Mouse (Mus musculus) bone marrow macrophage, adult 2 months (primary cell): ENCODE measurements around the gene Ksr1. TPM values are rescaled to one million over a fixed set of nuclear protein-coding genes. Genes with fewer than 3 reads are reported as not detected.

Source experiments
- H3K27ac ChIP-seq: 2 replicates; pipeline ENCODE4 v1.5.1; 2012; ENCODE audit warnings: low read depth, low read length; ENCODE audit not compliant: insufficient read depth
- H3K4me1 ChIP-seq: 2 replicates; pipeline ENCODE4 v1.6.1; 2012; ENCODE audit warnings: low read length; ENCODE audit not compliant: control insufficient read depth, insufficient read depth
- H3K4me3 ChIP-seq: 2 replicates; pipeline ENCODE4 v1.5.1; 2012; ENCODE audit warnings: mild to moderate bottlenecking, low read length, moderate library complexity; ENCODE audit not compliant: insufficient read depth
- CTCF ChIP-seq: IDR thresholded peaks from 2 replicates; pipeline ENCODE4 v1.5.1; 2012; ENCODE audit warnings: low read depth, mild to moderate bottlenecking, low read length, moderate library complexity
- POLR2A ChIP-seq: IDR thresholded peaks from 2 replicates; pipeline ENCODE4 v1.6.1; 2012; ENCODE audit warnings: mild to moderate bottlenecking, low read depth, low read length, borderline replicate concordance
- polyA plus RNA-seq: library from polyadenylated mRNA; stranded (reverse); fragments of >200 nt; gene quantifications from 2 replicates; pipeline ENCODE4 v1.2.4, GENCODE M21; 2012; ENCODE audit not compliant: missing spikeins, insufficient read depth, insufficient read length

The Ksr1 gene
- polyA plus RNA-seq, 1 experiment, result 6.0 TPM

DNA sequence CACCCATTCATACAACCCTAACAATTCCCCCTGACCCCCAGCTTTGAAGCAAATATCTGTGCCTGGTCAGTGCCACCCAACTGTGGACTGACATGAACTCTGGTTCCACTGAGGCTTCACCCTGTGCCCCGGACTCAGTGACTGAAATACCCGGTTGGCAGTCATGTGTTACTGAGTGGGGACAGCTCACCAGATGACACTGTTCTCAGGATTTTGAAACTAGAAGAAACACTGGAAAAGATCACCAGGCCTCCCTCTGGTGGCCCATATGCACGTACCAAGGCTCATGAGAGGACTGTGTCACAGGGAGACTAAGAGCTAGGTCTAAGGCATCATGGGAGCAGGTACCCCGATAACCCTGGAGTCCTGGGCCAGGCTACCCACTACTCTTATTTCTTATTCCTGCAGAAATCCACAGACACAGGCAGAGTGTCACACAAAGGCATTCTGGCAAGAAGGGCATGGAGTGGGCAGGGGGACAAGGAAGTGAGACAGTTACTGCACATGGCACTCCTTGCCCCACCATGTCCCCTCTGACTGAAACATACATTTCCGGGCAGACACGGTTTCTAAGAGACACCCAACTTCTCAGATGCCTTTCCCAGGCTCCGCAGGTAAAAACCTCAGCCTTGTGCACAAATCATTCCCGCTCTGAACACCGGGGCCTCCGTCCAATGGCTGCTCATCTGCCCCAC lies 34.2 kb downstream of the Ksr1 start:
- TF ChIP-seq CTCF (no peak; the same call in 1 of the 2 replicates), POLR2A (no peak)
- Histone ChIP-seq H3K4me1 (peaks cover 12% of the 10 kb centered on the region; the same call in 1 of the 2 replicates), H3K4me3 (no peak overlapping the region), H3K27ac (no peak overlapping the region)

DNA sequence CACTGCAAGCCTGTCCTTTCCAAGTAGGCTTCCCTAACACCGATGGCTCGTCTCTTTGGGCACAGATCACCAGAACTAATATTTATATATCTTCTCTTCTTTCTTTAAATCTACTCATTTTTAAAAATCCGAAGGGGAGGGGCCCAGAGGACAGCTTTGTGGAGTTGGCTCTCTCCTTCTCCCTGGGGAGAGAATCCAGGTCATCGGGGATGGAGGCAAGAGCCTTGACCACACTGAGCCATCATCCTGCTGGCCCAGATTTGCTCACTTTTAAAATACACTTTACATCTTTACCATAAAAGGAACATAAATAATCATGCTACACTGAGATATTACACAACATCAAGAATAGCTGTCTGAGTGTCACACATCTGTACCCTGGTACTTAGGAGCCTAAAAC lies 35.8 kb downstream of the Ksr1 start:
- Histone ChIP-seq H3K27ac (no peak overlapping the region), H3K4me1 (peaks cover 8% of the 10 kb centered on the region; the same call in 1 of the 2 replicates), H3K4me3 (no peak overlapping the region)
- TF ChIP-seq POLR2A, result no peak
- no peak for TF ChIP-seq CTCF

DNA sequence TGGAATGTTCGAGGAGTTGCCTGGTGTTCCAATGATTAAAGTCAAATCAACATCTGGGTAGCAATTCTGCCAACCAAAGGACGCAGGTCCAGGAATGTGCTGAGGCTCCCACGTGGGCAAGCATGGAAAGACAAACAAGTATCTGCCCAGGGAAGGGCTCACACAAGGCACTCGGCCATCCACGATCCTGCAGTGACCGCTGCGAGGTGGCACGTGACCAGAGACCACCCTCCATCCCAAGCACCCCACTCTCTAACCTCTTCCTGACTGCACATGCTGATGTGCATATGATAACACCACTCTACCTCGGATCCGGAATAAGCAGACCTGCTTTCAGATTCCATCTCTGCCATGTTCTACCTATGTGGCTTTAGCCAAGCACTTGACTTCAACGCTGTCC lies 38.3 kb downstream of the Ksr1 start:
- H3K4me3 ChIP-seq, result no peak overlapping the region
- no peak for TF ChIP-seq CTCF
- TF ChIP-seq POLR2A, result no peak
- H3K27ac ChIP-seq, result no peak overlapping the region
- H3K4me1 ChIP-seq, result peaks cover 4% of the 10 kb centered on the region; the same call in 1 of the 2 replicates

DNA sequence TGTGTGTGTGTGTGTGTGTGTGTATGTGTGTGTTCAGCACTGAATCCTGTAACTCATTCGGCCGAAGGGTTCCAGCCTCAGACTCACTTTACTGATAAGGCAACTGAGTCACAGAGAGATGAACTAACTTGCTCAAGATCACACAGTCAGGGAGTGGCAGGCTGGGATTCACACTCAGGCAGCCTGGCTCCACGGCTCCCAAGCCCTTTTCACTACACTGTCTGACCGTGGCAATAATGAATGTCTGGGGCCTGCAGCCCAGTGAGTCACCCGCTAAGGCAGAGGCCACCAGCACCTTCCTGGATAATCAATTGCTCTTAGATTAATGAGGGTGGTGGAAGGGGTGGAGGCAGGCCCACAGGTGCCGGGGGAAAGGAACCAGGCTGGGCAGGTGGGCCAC lies 41.2 kb downstream of the Ksr1 start:
- Histone ChIP-seq H3K4me1 (no peaks in the 10 kb centered on the region), H3K27ac (no peak overlapping the region), H3K4me3 (no peak overlapping the region)
- TF ChIP-seq CTCF (no peak), POLR2A (no peak)

DNA sequence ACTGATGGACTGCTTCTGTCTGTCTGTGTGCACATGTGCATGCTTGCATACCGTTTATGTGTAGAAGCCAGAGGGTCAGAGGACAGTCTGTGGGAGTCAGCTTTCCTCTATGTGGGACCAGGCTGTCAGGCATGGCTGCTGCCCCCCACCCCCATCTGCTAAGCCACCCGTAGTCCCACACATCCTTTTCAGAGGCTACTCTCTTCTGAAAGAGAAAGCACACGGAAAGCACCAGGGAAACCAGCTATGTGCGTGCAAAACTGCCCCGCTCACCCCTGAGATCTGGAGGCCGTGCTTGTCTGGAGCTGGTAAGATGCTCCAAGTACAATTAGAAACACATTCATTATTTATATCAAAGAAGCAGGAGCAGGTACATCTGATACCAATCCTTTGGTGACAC lies 41.7 kb downstream of the Ksr1 start:
- Histone ChIP-seq H3K4me1 (no peaks in the 10 kb centered on the region), H3K4me3 (no peak overlapping the region), H3K27ac (no peak overlapping the region)
- TF ChIP-seq CTCF (no peak), POLR2A (no peak)

DNA sequence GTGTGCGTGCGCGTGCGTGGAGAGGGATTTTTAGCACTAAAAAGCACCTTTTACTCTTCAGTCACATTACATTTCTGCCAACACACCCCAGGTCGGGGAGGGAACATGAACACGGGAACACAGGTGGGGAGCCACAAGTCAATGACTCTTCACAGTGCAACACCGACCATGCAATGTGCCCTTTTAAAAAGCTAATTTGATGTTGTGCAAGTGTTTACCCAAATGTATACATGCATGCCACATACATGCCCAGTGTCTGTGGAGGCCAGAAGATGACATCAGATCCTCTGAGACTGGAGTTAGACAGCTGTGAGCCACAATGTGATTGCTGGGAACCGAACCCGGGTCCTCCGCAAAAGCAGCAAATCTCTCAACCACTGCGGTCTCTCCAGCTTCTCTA lies 42.1 kb downstream of the Ksr1 start:
- Histone ChIP-seq H3K4me1 (no peaks in the 10 kb centered on the region; the same call in 1 of the 2 replicates), H3K4me3 (no peak overlapping the region), H3K27ac (no peak overlapping the region)
- TF ChIP-seq POLR2A, result no peak
- no peak for TF ChIP-seq CTCF

DNA sequence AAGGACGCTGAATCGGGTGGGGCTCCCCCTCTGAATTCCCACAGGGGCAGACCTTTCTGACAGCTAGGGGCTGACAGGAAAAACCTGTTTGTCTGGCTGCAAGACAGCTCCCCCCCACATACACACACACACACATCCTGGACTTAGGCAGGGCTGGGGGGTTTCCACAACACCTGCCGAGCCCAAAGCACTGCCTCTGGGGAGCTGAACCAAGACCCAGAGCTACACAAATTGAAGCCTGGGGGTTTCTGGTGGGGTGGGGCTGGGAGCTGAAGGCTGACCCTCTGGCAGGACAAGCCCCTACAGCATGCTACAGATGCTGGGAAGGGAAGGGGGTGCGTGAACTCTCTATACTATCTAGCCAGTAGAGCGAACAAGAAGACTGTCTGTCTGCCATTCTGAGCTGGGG lies 42.7 kb downstream of the Ksr1 start:
- H3K4me3 ChIP-seq, result no peak overlapping the region
- peaks cover 5% of the 10 kb centered on the region for H3K4me1 ChIP-seq
- no peak overlapping the region for H3K27ac ChIP-seq
- no peak for TF ChIP-seq POLR2A
- no peak for TF ChIP-seq CTCF

DNA sequence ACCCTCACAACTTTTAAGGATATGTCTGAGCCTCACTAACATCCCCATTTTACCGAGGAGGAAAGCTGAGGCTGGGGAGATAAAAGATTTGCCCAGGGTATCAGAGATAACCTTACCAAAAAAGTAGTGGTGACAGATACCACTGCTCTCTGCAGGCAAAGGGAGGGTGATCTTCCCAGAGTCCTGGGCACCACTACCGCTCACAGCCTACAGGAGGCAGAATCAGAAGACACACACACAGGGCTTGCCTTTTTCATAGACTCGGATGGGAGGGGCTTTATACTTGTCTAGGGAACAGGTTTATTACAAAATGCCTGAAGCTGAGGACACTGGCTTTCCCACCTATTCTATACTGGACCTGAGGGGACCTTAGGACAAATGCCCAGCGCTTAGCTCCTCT lies 43.9 kb downstream of the Ksr1 start:
- TF ChIP-seq CTCF (no peak), POLR2A (no peak)
- Histone ChIP-seq H3K4me1 (peaks cover 6% of the 10 kb centered on the region), H3K27ac (no peak overlapping the region), H3K4me3 (no peak overlapping the region)

DNA sequence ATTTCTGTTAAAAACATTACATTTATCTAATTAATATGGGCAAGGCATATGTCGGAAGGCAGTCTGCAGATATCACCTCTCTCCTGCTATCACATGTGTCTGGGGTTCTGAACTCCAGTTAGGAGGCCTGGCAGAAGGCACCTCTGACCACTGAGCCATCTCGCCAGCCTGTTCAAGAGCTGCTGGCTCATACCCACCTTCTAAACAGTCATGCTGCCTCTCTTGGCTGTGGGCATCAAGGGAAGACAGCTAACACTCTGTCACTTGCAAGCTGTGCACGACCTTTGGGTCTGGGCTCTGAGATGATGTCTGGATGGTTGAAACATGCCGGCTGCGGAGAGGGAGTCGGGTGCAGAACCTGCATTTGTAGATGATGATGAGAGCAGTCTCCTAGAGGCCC lies 44.6 kb downstream of the Ksr1 start:
- H3K4me1 ChIP-seq, result peaks cover 6% of the 10 kb centered on the region
- H3K27ac ChIP-seq, result no peak overlapping the region
- H3K4me3 ChIP-seq, result no peak overlapping the region
- no peak for TF ChIP-seq CTCF
- no peak for TF ChIP-seq POLR2A

DNA sequence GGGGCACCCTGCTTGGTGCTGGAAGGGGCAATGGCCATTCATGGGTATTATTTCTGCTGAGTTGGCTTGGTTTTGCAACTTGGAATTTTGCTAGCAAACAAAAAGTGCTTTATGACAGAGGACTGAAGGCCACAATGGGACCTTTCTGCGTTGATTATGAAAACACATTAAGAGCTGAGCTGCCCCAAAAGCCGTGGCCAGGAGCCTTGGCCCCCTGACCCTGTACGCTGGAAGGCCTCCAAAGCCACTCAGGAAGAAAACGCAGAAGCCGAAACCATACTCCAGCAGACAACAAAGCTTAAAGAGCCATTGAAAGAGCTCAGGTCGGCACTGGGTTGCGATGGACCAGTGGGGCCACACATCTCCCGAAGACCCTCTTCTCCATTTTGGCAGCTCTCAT lies 47.2 kb downstream of the Ksr1 start:
- Histone ChIP-seq H3K4me1 (peaks cover 6% of the 10 kb centered on the region), H3K4me3 (no peak overlapping the region), H3K27ac (no peak overlapping the region)
- TF ChIP-seq CTCF, result no peak
- TF ChIP-seq POLR2A, result no peak
